Mouse (Mus musculus): ENCODE data around the gene Eps8l2. TPM values are rescaled to one million over a fixed set of nuclear protein-coding genes. Genes with fewer than 3 reads are reported as not detected.
A peak's percentile ranks its signal among the peaks of the same experiment; 100 is the strongest.

Gene Eps8l2
- polyA plus RNA-seq, 1 experiment from 2014 or later = 1.2 TPM

- no peaks in the 10 kb centered on the region for H3K9me3 ChIP-seq
- peaks cover 6% of the 10 kb centered on the region for H3K4me1 ChIP-seq (replicated peaks)
- H3K4me2 ChIP-seq = no peak overlapping the region
- H3K9ac ChIP-seq = no peak overlapping the region
- no peaks in the 10 kb centered on the region for H3K27me3 ChIP-seq
- peaks cover 6% of the 10 kb centered on the region; the same call in 1 of the 2 replicates for H3K36me3 ChIP-seq
- H3K27ac ChIP-seq (replicated peaks) = no peak overlapping the region
- ATAC-seq (ENCODE audit: low FRiP score, low read depth) = no peak
- H3K4me3 ChIP-seq = no peak overlapping the region
- WGBS = 86% methylated on average over 4 of the region's 4 CpGs
Observed at GRCm38 (mm10) chr7:141335682-141336081, 3.0 kb upstream of the Eps8l2 start.

GRCm38 (mm10) chr7:141336296-141336695 is 2.4 kb upstream of the Eps8l2 start:
- no peaks in the 10 kb centered on the region for H3K9me3 ChIP-seq
- WGBS = 90% methylated on average over 3 of the region's 3 CpGs
- no peaks in the 10 kb centered on the region for H3K27me3 ChIP-seq
- no peak for ATAC-seq (ENCODE audit: low FRiP score, low read depth)
- peaks cover 6% of the 10 kb centered on the region for H3K4me1 ChIP-seq (replicated peaks)
- H3K27ac ChIP-seq (replicated peaks) = no peak overlapping the region
- H3K36me3 ChIP-seq = peaks cover 6% of the 10 kb centered on the region; the same call in 1 of the 2 replicates
- no peak overlapping the region for H3K9ac ChIP-seq
- no peak overlapping the region for H3K4me2 ChIP-seq
- no peak overlapping the region for H3K4me3 ChIP-seq

- Histone ChIP-seq H3K27ac (replicated peaks) (no peak overlapping the region), H3K4me3 (no peak overlapping the region), H3K36me3 (peaks cover 6% of the 10 kb centered on the region; the same call in 1 of the 2 replicates), H3K9ac (no peak overlapping the region), H3K27me3 (no peaks in the 10 kb centered on the region), H3K4me2 (no peak overlapping the region), H3K4me1 (replicated peaks) (peaks cover 6% of the 10 kb centered on the region), H3K9me3 (no peaks in the 10 kb centered on the region)
- no peak for ATAC-seq (ENCODE audit: low FRiP score, low read depth)
- WGBS = 87% methylated on average over 3 of the region's 3 CpGs
Observed at GRCm38 (mm10) chr7:141337716-141338416, 814 bp upstream of the Eps8l2 start.

GRCm38 (mm10) chr7:141339215-141339920 is 688 bp downstream of the Eps8l2 start:
- Histone ChIP-seq H3K9ac (0 out of 2 replicates have a peak overlapping the region, but pooled peaks have one; percentile 8), H3K4me3 (no peak overlapping the region), H3K4me2 (peak overlapping the region; percentile 32; the same call in 1 of the 2 replicates), H3K27ac (replicated peaks) (no peak overlapping the region), H3K27me3 (no peaks in the 10 kb centered on the region), H3K36me3 (no peaks in the 10 kb centered on the region), H3K9me3 (no peaks in the 10 kb centered on the region), H3K4me1 (replicated peaks) (peaks cover 6% of the 10 kb centered on the region)
- WGBS = 48% methylated on average over 20 of the region's 20 CpGs
- ATAC-seq (ENCODE audit: low FRiP score, low read depth) = no peak

GRCm38 (mm10) chr7:141340023-141340422 is 1.3 kb downstream of the Eps8l2 start:
- H3K4me1 ChIP-seq (replicated peaks) = peaks cover 6% of the 10 kb centered on the region
- H3K9me3 ChIP-seq = no peaks in the 10 kb centered on the region
- no peak overlapping the region for H3K4me3 ChIP-seq
- no peaks in the 10 kb centered on the region for H3K36me3 ChIP-seq
- WGBS = 86% methylated on average over 7 of the region's 7 CpGs
- no peak for ATAC-seq (ENCODE audit: low FRiP score, low read depth)
- H3K4me2 ChIP-seq = no peak overlapping the region
- H3K27me3 ChIP-seq = no peaks in the 10 kb centered on the region
- H3K9ac ChIP-seq = no peak overlapping the region
- H3K27ac ChIP-seq (replicated peaks) = no peak overlapping the region

GRCm38 (mm10) chr7:141340476-141340875 is 1.8 kb downstream of the Eps8l2 start:
- Histone ChIP-seq H3K27me3 (no peaks in the 10 kb centered on the region), H3K9me3 (no peaks in the 10 kb centered on the region), H3K36me3 (no peaks in the 10 kb centered on the region), H3K9ac (no peak overlapping the region), H3K4me1 (replicated peaks) (peaks cover 6% of the 10 kb centered on the region), H3K4me2 (no peak overlapping the region), H3K4me3 (no peak overlapping the region), H3K27ac (replicated peaks) (no peak overlapping the region)
- no peak for ATAC-seq (ENCODE audit: low FRiP score, low read depth)
- WGBS = 87% methylated on average over 6 of the region's 6 CpGs

GRCm38 (mm10) chr7:141341689-141342226 is 3.1 kb downstream of the Eps8l2 start:
- no peak overlapping the region for H3K27ac ChIP-seq (replicated peaks)
- H3K4me3 ChIP-seq = no peak overlapping the region
- ATAC-seq (ENCODE audit: low FRiP score, low read depth) = no peak

GRCm38 (mm10) chr7:141343230-141343629 is 4.5 kb downstream of the Eps8l2 start:
- no peak for ATAC-seq (ENCODE audit: low FRiP score, low read depth)
- Histone ChIP-seq H3K36me3 (no peaks in the 10 kb centered on the region), H3K9me3 (no peaks in the 10 kb centered on the region), H3K27ac (replicated peaks) (no peak overlapping the region), H3K27me3 (no peaks in the 10 kb centered on the region), H3K9ac (no peak overlapping the region), H3K4me3 (no peak overlapping the region), H3K4me1 (replicated peaks) (peaks cover 6% of the 10 kb centered on the region), H3K4me2 (no peak overlapping the region)
- WGBS = 54% methylated on average over 2 of the region's 2 CpGs

More at GRCm38 (mm10) chr7:141341689-141342226, 3.1 kb downstream of the Eps8l2 start:
- Histone ChIP-seq H3K27me3 (no peaks in the 10 kb centered on the region), H3K9ac (no peak overlapping the region), H3K4me2 (no peak overlapping the region), H3K36me3 (no peaks in the 10 kb centered on the region), H3K4me1 (replicated peaks) (peaks cover 6% of the 10 kb centered on the region), H3K9me3 (no peaks in the 10 kb centered on the region)
- WGBS = 80% methylated on average over 10 of the region's 10 CpGs

- Histone ChIP-seq H3K27me3 (no peaks in the 10 kb centered on the region), H3K9ac (no peak overlapping the region), H3K4me1 (replicated peaks) (peaks cover 4% of the 10 kb centered on the region), H3K4me2 (no peak overlapping the region), H3K9me3 (no peaks in the 10 kb centered on the region), H3K27ac (replicated peaks) (no peak overlapping the region), H3K4me3 (no peak overlapping the region), H3K36me3 (no peaks in the 10 kb centered on the region)
- no peak for ATAC-seq (ENCODE audit: low FRiP score, low read depth)
- 78% methylated on average over 7 of the region's 7 CpGs for WGBS
Observed at GRCm38 (mm10) chr7:141343696-141344095, 5.0 kb downstream of the Eps8l2 start.

- Histone ChIP-seq H3K4me1 (replicated peaks) (no peaks in the 10 kb centered on the region), H3K9me3 (no peaks in the 10 kb centered on the region), H3K9ac (no peak overlapping the region), H3K27me3 (no peaks in the 10 kb centered on the region), H3K27ac (replicated peaks) (no peak overlapping the region), H3K4me2 (no peak overlapping the region), H3K4me3 (no peak overlapping the region), H3K36me3 (no peaks in the 10 kb centered on the region)
- ATAC-seq (ENCODE audit: low FRiP score, low read depth) = no peak
- WGBS = 90% methylated on average over 5 of the region's 5 CpGs
Observed at GRCm38 (mm10) chr7:141344787-141345186, 6.1 kb downstream of the Eps8l2 start.

- 88% methylated on average over 6 of the region's 6 CpGs for WGBS
- H3K27ac ChIP-seq (replicated peaks) = no peak overlapping the region
- no peak overlapping the region for H3K4me2 ChIP-seq
- H3K27me3 ChIP-seq = no peaks in the 10 kb centered on the region
- no peaks in the 10 kb centered on the region for H3K36me3 ChIP-seq
- H3K9ac ChIP-seq = no peak overlapping the region
- no peak for ATAC-seq (ENCODE audit: low FRiP score, low read depth)
- no peak overlapping the region for H3K4me3 ChIP-seq
- no peaks in the 10 kb centered on the region for H3K9me3 ChIP-seq
- peaks cover 13% of the 10 kb centered on the region for H3K4me1 ChIP-seq (replicated peaks)
Observed at GRCm38 (mm10) chr7:141351061-141351460, 12.4 kb downstream of the Eps8l2 start.

- no peaks in the 10 kb centered on the region for H3K27me3 ChIP-seq
- H3K27ac ChIP-seq (replicated peaks) = 0 out of 2 replicates have a peak overlapping the region, but pooled peaks have one; percentile 1
- WGBS = 71% methylated on average over 8 of the region's 8 CpGs
- H3K9me3 ChIP-seq = no peaks in the 10 kb centered on the region
- no peak overlapping the region for H3K9ac ChIP-seq
- H3K36me3 ChIP-seq = no peaks in the 10 kb centered on the region
- peak; percentile 65; the same call in 1 of the 2 replicates for ATAC-seq (ENCODE audit: low FRiP score, low read depth)
- H3K4me3 ChIP-seq = no peak overlapping the region
- peaks cover 13% of the 10 kb centered on the region for H3K4me1 ChIP-seq (replicated peaks)
- no peak overlapping the region for H3K4me2 ChIP-seq
Observed at GRCm38 (mm10) chr7:141355051-141355450, 16.4 kb downstream of the Eps8l2 start.

All from hindbrain, embryonic 15.5 days (tissue).